Mouse (Mus musculus) frontal cortex, adult 2 months (tissue): ENCODE data around the gene 4931414P19Rik. TPM values are rescaled to one million over a fixed set of nuclear protein-coding genes. Genes with fewer than 3 reads are reported as not detected.

Source experiments
- DNase-seq, 2 experiments: peaks; one replicate each; pipeline ENCODE4 v3.0.0; 2022; ENCODE audit warnings: low spot score in 1 of 2; ENCODE audit errors: extremely low spot score in 1 of 2
- polyA plus RNA-seq: library from polyadenylated mRNA; depleted of rRNA; stranded (reverse); fragments of >200 nt; gene quantifications from 2 replicates; pipeline ENCODE4 v1.2.3, GENCODE M21; 2012; rRNA removed

4931414P19Rik gene
- 5.8 and 7.6 TPM in 2 replicates for polyA plus RNA-seq

DNA sequence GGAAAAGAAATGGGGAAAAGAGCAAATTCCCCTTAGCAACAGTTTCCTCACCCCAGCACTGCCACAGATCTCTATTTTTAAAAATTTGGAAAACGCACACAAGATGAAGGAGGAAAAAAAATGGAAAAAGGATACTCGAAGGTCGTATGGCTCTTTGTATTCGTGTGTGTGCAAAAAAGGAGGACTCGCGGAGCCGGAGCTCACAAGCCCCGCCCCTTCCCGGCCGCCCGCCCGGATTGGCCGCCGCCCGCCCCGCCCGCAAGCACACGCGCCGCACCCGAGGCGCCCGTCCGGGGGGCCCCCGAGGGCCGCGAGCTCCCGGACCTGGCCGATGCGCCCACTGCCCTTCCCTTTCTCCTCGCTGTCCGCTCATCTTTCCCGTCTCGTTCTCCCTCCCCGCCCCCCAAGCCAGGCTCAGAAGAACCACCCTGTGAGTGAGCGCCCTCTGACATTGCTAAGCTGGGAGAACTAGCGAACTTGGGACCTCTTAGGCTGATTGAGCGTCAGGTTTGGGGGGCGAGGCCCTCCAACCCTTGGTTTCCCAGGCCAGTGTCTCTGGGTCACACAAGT lies at the start of gene 4931414P19Rik:
Gene 4931414P19Rik (minus strand): TSS at position 242 of the 570 bp plus-strand sequence.
- peak in 1 of 2 experiments; percentile 74 for DNase-seq

GRCm38 (mm10) chr14:54653496-54653895 lies 47.7 kb upstream of the 4931414P19Rik start:
- DNase-seq: peak; percentile 69 to 85

DNA sequence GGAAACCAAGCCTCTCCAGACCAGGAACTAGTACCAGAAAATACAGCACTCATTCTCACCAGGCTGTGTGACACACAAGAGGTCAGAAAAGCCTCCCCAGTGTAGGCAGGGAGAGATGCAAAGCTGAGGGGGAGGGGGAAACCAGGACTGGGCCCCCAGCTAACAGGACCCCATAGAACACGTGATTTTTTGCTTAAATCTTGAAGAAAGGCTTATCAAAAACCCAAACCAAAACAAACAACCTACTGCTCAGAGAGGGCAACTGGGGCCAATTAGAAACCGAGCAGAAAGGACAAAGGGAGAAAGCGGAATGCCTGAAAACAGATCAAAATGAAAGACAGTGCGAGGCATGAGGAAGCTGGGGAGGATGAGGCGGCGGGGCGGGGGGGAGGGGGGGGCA lies 47.0 kb upstream of the 4931414P19Rik start:
- no peak for DNase-seq

- no peak for DNase-seq
Observed at GRCm38 (mm10) chr14:54651556-54651955, 45.8 kb upstream of the 4931414P19Rik start.

DNA sequence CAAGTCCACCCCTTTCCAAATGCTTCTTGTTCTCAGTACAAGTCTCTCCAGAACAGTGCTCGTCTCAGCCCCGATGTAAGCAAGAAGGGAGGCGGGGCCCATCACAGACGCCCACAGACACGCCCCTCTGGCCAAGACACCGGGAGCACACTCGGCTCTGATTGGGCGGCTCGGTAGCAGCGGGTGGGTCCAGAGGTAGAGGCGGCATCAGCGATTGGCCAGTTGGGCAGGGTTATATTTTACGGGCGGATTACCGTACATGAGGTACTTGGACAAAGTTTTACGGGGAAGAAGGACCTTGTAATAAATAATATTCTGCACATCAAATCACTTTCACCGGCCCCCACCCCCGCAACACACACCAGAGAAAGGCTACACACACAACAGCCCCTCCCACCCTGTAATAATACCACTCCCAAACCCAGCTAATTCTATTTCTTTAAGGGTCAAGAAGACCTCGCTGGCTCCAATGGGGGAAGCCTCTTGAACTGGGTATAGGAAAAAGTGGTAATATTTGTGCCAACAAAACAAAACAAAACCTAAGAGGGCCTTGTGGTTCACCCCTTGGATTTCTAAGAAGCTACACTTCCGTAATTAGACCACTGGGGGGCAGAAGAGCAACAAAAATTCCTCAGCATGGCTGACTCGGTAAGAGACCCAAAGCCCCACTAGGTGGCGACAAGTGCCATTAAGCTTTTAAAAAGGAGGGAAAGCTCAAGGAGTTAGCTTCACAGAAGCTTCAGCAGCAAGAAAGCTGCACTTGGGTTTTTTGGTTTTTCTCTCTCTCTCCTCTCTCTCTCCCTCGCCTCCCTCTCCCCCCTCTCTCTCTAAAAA lies 45.0 kb upstream of the 4931414P19Rik start:
- DNase-seq: peak; percentile 80 to 96

DNA sequence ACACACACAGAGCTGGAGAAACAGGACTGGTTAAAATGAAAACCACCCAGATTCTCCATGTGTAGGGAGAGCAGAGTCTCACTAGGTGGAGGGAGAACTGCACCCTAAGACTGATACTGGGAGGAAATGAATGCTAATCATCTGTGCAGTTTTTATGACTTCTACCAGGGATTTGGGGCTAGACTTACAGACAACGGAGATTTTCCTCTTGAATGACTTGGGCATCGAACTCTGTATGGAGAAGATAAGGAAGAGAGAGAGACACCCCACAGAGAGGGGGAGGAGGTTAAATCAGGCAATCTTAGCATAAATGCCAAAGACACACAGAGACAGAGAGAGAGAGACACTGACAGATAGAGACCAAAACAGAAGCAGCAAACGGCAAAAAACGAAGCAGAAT lies 42.1 kb upstream of the 4931414P19Rik start:
- DNase-seq: no peak

GRCm38 (mm10) chr14:54646898-54647636 lies 41.3 kb upstream of the 4931414P19Rik start:
- DNase-seq: no peak

- DNase-seq: no peak
Observed at GRCm38 (mm10) chr14:54646455-54646854, 40.7 kb upstream of the 4931414P19Rik start.

- no peak for DNase-seq
Observed at GRCm38 (mm10) chr14:54644294-54644693, 38.5 kb upstream of the 4931414P19Rik start.

GRCm38 (mm10) chr14:54643011-54643410 lies 37.2 kb upstream of the 4931414P19Rik start:
- no peak for DNase-seq

- no peak for DNase-seq
Observed at GRCm38 (mm10) chr14:54642224-54642944, 36.6 kb upstream of the 4931414P19Rik start.

GRCm38 (mm10) chr14:54641305-54641969 lies 35.6 kb upstream of the 4931414P19Rik start, which contains the start of gene Cdh24:
TSS of gene Cdh24 (minus strand) at chr14:54641364.
- peak; percentile 71 to 93 for DNase-seq

DNA sequence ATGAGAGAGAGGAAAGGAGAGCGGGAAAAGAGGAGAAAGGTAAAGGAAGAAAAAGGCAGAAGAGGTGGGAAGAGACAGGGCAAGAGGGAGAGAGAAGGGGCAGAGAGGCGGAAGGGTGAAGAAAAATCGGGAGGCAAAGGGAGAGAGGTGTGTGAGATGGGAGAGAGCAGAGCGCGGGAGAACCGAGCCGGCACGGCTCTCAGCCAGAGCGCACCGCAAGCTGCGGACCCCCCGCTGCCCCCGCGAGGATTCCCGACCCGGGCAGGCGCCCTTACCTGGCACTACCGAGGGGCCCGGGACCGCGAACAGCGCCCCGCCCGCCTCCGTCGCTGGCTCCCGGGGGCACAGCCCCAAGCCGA lies 35.1 kb upstream of the 4931414P19Rik start, which contains the start of gene Gm17606:
Gene Gm17606 (plus strand): TSS at position 7 of the 359 bp plus-strand sequence.
- no peak for DNase-seq

DNA sequence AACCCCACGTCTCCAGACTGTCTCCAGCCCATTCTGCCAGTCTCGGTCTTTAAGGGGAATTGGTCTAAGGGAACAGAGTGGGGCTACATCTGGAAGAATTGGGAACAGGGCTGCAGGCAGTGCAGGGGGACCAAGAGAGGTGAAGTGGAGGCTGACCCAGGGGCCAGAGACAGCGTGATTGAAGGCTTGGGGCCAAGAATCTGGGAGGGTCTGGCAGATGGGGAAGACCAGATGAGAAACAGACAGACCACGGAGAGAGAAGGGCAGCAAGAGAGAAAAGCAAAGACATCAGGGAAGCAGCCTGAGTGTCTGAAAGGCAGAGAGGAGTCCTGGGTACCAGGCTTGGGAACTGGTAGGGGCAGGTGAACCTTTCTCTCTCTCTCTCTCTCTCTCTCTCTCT lies 34.3 kb upstream of the 4931414P19Rik start:
- no peak for DNase-seq

- DNase-seq: peak in 1 of 2 experiments; percentile 56
Observed at GRCm38 (mm10) chr14:54638210-54638609, 32.4 kb upstream of the 4931414P19Rik start.

DNA sequence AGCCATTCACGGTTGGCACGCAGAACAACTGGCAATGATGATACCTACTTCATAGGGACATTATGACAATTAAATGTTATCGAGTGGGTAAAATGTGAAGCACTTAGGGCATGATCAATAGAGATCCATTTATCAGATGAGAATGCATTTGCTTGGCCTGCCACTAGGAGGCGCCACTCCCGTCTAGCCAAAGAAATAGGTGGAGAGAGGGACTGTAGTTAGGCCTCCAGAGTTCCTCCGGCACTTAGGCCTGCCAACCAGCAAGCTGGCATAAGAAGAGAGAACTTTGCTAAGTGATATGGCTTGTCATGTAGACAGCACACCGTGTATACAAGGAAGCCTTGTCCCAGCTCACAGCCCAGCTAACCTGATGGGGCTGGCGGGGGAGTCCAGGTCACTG lies 31.2 kb upstream of the 4931414P19Rik start:
- DNase-seq: peak in 1 of 2 experiments; percentile 62

GRCm38 (mm10) chr14:54634182-54634581 lies 28.4 kb upstream of the 4931414P19Rik start:
- no peak for DNase-seq

DNA sequence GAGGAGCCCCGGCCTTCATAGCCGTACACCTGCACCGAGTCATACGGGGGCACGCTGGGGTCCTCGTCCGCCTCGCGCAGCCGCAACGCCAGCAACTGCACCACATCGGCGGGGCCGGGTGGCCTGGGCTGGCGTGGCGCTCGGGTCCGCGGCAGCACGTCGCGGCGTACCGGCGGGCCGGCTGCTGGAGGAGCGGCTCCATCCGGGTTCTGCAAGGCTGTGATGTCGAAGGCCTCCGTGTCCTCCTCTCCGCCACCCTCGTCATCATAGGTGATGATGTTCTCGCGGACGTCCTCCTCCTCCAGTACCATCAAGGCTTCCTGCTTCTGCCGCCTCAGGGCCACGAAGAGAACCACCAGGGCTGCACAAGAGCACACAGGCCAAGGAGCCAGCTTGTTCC lies 26.5 kb upstream of the 4931414P19Rik start:
- no peak for DNase-seq

DNA sequence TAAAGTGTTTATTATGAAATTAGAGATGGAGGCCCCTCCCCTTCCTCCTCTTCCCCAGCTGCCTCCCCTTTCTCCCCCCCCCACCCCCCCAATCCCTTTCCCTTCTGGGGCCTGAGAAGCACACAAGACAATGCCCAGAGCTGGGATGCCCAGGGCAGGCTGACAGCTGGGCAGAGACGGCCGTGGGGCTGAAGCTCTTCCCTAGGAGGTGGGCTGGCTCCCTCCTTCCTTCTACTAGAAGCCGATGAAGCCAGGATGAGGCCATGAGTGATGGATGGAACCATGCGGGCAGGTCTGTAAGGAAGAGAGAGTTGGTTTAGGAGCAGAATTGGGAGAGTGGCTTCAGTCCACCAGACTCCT lies 25.4 kb upstream of the 4931414P19Rik start:
- DNase-seq: no peak
